Mouse (Mus musculus) midbrain, embryonic 13.5 days (tissue): ENCODE results near the gene Mcam. TPM values are rescaled to one million over a fixed set of nuclear protein-coding genes. Genes with fewer than 3 reads are reported as not detected.
A peak's percentile ranks its signal among the peaks of the same experiment; 100 is the strongest.

ENCODE experiments used
- ATAC-seq: fragments of 200-750 bp; cut with Nextera tagmentation; 2 replicates; pipeline ENCODE4 v1.8.0; 2017; ENCODE audit warnings: mild to moderate bottlenecking, moderate TSS enrichment, moderate library complexity
- H3K27ac ChIP-seq: fragments of 300-500 bp; sonication (generic); 2 replicates; pipeline ENCODE4 v1.5.1; 2015; ENCODE audit warnings: inconsistent platforms, mild to moderate bottlenecking, moderate library complexity
- H3K27me3 ChIP-seq: fragments of 300-500 bp; sonication (generic); 2 replicates; pipeline ENCODE4 v1.6.1; 2015; ENCODE audit warnings: mild to moderate bottlenecking, inconsistent platforms
- H3K36me3 ChIP-seq: fragments of 300-500 bp; sonication (generic); 2 replicates; pipeline ENCODE4 v1.6.1; 2015; ENCODE audit warnings: mild to moderate bottlenecking, inconsistent platforms
- H3K4me1 ChIP-seq: fragments of 300-500 bp; sonication (generic); replicated peaks from 2 replicates; pipeline ENCODE4 v1.6.1; 2015; ENCODE audit warnings: inconsistent platforms
- H3K4me2 ChIP-seq: fragments of 300-500 bp; sonication (generic); replicated peaks from 2 replicates; pipeline ENCODE4 v1.6.1; 2015; ENCODE audit warnings: moderate library complexity, mild to moderate bottlenecking, inconsistent platforms
- H3K4me3 ChIP-seq: fragments of 300-500 bp; sonication (generic); replicated peaks from 2 replicates; pipeline ENCODE4 v1.5.1; 2015; ENCODE audit warnings: mild to moderate bottlenecking, inconsistent platforms
- H3K9ac ChIP-seq: fragments of 300-500 bp; sonication (generic); replicated peaks from 2 replicates; pipeline ENCODE4 v1.6.1; 2015; ENCODE audit warnings: mild to moderate bottlenecking, inconsistent platforms
- H3K9me3 ChIP-seq: fragments of 300-500 bp; sonication (generic); 2 replicates; pipeline ENCODE4 v1.6.1; 2016; ENCODE audit warnings: mild to moderate bottlenecking, inconsistent platforms
- WGBS: fragments of 180-500 bp; shearing (Covaris S2); methylation state at CpG from one replicate; pipeline ENCODE4 v1.1.7; 2015; 5-methylcytosine and 5-hydroxymethylcytosine counted together
- polyA plus RNA-seq: library from polyadenylated mRNA; unstranded; fragments of >200 nt; fragmentation: Nextera tagmentation; extraction: Ambion mirVana; gene quantifications from 2 replicates; pipeline ENCODE4 v1.2.1, GENCODE M21; 2015

Gene Mcam
- polyA plus RNA-seq, 1 experiment from 2014 or later = 13.7 TPM

- peak overlapping the region; percentile 66 for H3K4me2 ChIP-seq
- H3K27ac ChIP-seq = peak overlapping the region; percentile 53; the same call in 1 of the 2 replicates
- ATAC-seq = peak; percentile 22
- H3K36me3 ChIP-seq = no peaks in the 10 kb centered on the region
- WGBS = under 1% methylated on average over 27 of the region's 27 CpGs
- H3K4me1 ChIP-seq = peaks cover 42% of the 10 kb centered on the region
- H3K9ac ChIP-seq = peak overlapping the region; percentile 66
- no peaks in the 10 kb centered on the region for H3K9me3 ChIP-seq
- peaks cover 49% of the 10 kb centered on the region for H3K27me3 ChIP-seq
- peak overlapping the region; percentile 36 for H3K4me3 ChIP-seq
These were observed 4.2 kb upstream of the Mcam start for GRCm38 (mm10) chr9:44130034-44130433.

- Histone ChIP-seq H3K27me3 (peaks cover 56% of the 10 kb centered on the region), H3K4me3 (peak overlapping the region; percentile 36; the same call in 1 of the 2 replicates), H3K27ac (peak overlapping the region; percentile 9; the same call in 1 of the 2 replicates), H3K36me3 (no peaks in the 10 kb centered on the region), H3K4me1 (peaks cover 49% of the 10 kb centered on the region), H3K4me2 (peak overlapping the region; percentile 66), H3K9me3 (no peaks in the 10 kb centered on the region), H3K9ac (peak overlapping the region; percentile 66; the same call in 1 of the 2 replicates)
- 10% methylated on average over 19 of the region's 19 CpGs for WGBS
- ATAC-seq = peak; percentile 34
These were observed 3.5 kb upstream of the Mcam start for GRCm38 (mm10) chr9:44130581-44131275.

GRCm38 (mm10) chr9:44131276-44131590, 3.0 kb upstream of the Mcam start:
- no peaks in the 10 kb centered on the region for H3K36me3 ChIP-seq
- peak overlapping the region; percentile 56; the same call in 1 of the 2 replicates for H3K27ac ChIP-seq
- H3K4me2 ChIP-seq = no peak overlapping the region
- no peak for ATAC-seq
- peaks cover 61% of the 10 kb centered on the region for H3K27me3 ChIP-seq
- peaks cover 52% of the 10 kb centered on the region for H3K4me1 ChIP-seq
- WGBS = 35% methylated on average over 7 of the region's 7 CpGs
- H3K9me3 ChIP-seq = no peaks in the 10 kb centered on the region
- no peak overlapping the region for H3K9ac ChIP-seq
- H3K4me3 ChIP-seq = no peak overlapping the region

GRCm38 (mm10) chr9:44132200-44132599, 2.1 kb upstream of the Mcam start:
- H3K27ac ChIP-seq = no peak overlapping the region
- 64% methylated on average over 5 of the region's 5 CpGs for WGBS
- no peak overlapping the region for H3K9ac ChIP-seq
- H3K4me3 ChIP-seq = no peak overlapping the region
- peaks cover 71% of the 10 kb centered on the region for H3K27me3 ChIP-seq
- H3K4me1 ChIP-seq = peaks cover 51% of the 10 kb centered on the region
- no peak overlapping the region for H3K4me2 ChIP-seq
- H3K36me3 ChIP-seq = no peaks in the 10 kb centered on the region
- no peak for ATAC-seq
- H3K9me3 ChIP-seq = no peaks in the 10 kb centered on the region

GRCm38 (mm10) chr9:44133287-44133686, 982 bp upstream of the Mcam start:
- peaks cover 51% of the 10 kb centered on the region for H3K4me1 ChIP-seq
- WGBS = 11% methylated on average over 2 of the region's 2 CpGs
- ATAC-seq = no peak
- H3K4me2 ChIP-seq = 0 out of 2 replicates have a peak overlapping the region, but pooled peaks have one; percentile 85
- H3K36me3 ChIP-seq = no peaks in the 10 kb centered on the region
- H3K4me3 ChIP-seq = no peak overlapping the region
- peaks cover 72% of the 10 kb centered on the region for H3K27me3 ChIP-seq
- no peaks in the 10 kb centered on the region for H3K9me3 ChIP-seq
- H3K27ac ChIP-seq = no peak overlapping the region
- no peak overlapping the region for H3K9ac ChIP-seq

- H3K9ac ChIP-seq = peak overlapping the region; percentile 65
- WGBS = 2% methylated on average over 49 of the region's 49 CpGs
- H3K4me3 ChIP-seq = peak overlapping the region; percentile 46
- H3K4me2 ChIP-seq = peak overlapping the region; percentile 85
- H3K27ac ChIP-seq = no peak overlapping the region
- H3K4me1 ChIP-seq = peaks cover 44% of the 10 kb centered on the region
- peaks cover 64% of the 10 kb centered on the region for H3K27me3 ChIP-seq
- ATAC-seq = peak; percentile 32
- no peaks in the 10 kb centered on the region for H3K9me3 ChIP-seq
- 0 out of 2 replicates have a peak, but pooled peaks cover 2% of the 10 kb centered on the region for H3K36me3 ChIP-seq
These were observed 822 bp downstream of the Mcam start for GRCm38 (mm10) chr9:44134851-44135730.

- WGBS = 60% methylated on average over 7 of the region's 7 CpGs
- peak overlapping the region; percentile 65 for H3K9ac ChIP-seq
- H3K4me3 ChIP-seq = peak overlapping the region; percentile 46
- peak overlapping the region; percentile 85 for H3K4me2 ChIP-seq
- H3K27me3 ChIP-seq = peaks cover 64% of the 10 kb centered on the region
- H3K9me3 ChIP-seq = no peaks in the 10 kb centered on the region
- no peak overlapping the region for H3K27ac ChIP-seq
- no peak for ATAC-seq
- H3K4me1 ChIP-seq = peaks cover 36% of the 10 kb centered on the region
- H3K36me3 ChIP-seq = 0 out of 2 replicates have a peak, but pooled peaks cover 10% of the 10 kb centered on the region
These were observed 1.6 kb downstream of the Mcam start for GRCm38 (mm10) chr9:44135731-44136411.

- Histone ChIP-seq H3K4me1 (peaks cover 32% of the 10 kb centered on the region), H3K9ac (no peak overlapping the region), H3K4me3 (no peak overlapping the region), H3K27me3 (peaks cover 44% of the 10 kb centered on the region), H3K36me3 (peaks cover 21% of the 10 kb centered on the region; the same call in 1 of the 2 replicates), H3K27ac (no peak overlapping the region), H3K4me2 (no peak overlapping the region), H3K9me3 (no peaks in the 10 kb centered on the region)
- 71% methylated on average over 4 of the region's 4 CpGs for WGBS
- no peak for ATAC-seq
These were observed 3.6 kb downstream of the Mcam start for GRCm38 (mm10) chr9:44137846-44138245.

- H3K4me1 ChIP-seq = no peaks in the 10 kb centered on the region
- ATAC-seq = no peak
- H3K9ac ChIP-seq = no peak overlapping the region
- no peak overlapping the region for H3K27ac ChIP-seq
- no peaks in the 10 kb centered on the region for H3K9me3 ChIP-seq
- no peak overlapping the region for H3K4me2 ChIP-seq
- 0 out of 2 replicates have a peak, but pooled peaks cover 3% of the 10 kb centered on the region for H3K27me3 ChIP-seq
- H3K4me3 ChIP-seq = no peak overlapping the region
- H3K36me3 ChIP-seq = peaks cover 50% of the 10 kb centered on the region
- 62% methylated on average over 5 of the region's 5 CpGs for WGBS
These were observed 7.7 kb downstream of the Mcam start for GRCm38 (mm10) chr9:44141951-44142350.

- Histone ChIP-seq H3K4me1 (no peaks in the 10 kb centered on the region), H3K4me2 (no peak overlapping the region), H3K36me3 (peaks cover 55% of the 10 kb centered on the region), H3K4me3 (no peak overlapping the region), H3K27ac (no peak overlapping the region), H3K9me3 (no peaks in the 10 kb centered on the region), H3K9ac (0 out of 2 replicates have a peak overlapping the region, but pooled peaks have one; percentile 36), H3K27me3 (no peaks in the 10 kb centered on the region)
- ATAC-seq = no peak
- WGBS = 74% methylated on average over 5 of the region's 5 CpGs
These were observed 9.2 kb downstream of the Mcam start for GRCm38 (mm10) chr9:44143421-44143820.

GRCm38 (mm10) chr9:44144023-44144717, 9.9 kb downstream of the Mcam start:
- H3K27ac ChIP-seq = no peak overlapping the region
- H3K4me1 ChIP-seq = no peaks in the 10 kb centered on the region
- peaks cover 62% of the 10 kb centered on the region for H3K36me3 ChIP-seq
- 27% methylated on average over 6 of the region's 8 CpGs for WGBS
- H3K4me3 ChIP-seq = no peak overlapping the region
- no peaks in the 10 kb centered on the region for H3K27me3 ChIP-seq
- no peaks in the 10 kb centered on the region for H3K9me3 ChIP-seq
- ATAC-seq = peak; percentile 48; the same call in 1 of the 2 replicates
- no peak overlapping the region for H3K9ac ChIP-seq
- no peak overlapping the region for H3K4me2 ChIP-seq
